Mouse (Mus musculus): ENCODE measurements around the gene Oser1. TPM values are rescaled to one million over a fixed set of nuclear protein-coding genes. Genes with fewer than 3 reads are reported as not detected.

Gene Oser1
- polyA plus RNA-seq, 1 experiment from 2014 or later = 89.2 TPM

GRCm38 (mm10) chr2:163385126-163385525, 39.4 kb downstream of the Oser1 start:
- Histone ChIP-seq H3K9ac (ENCODE audit: low read length) (no peak overlapping the region), H3K36me3 (ENCODE audit: control insufficient read depth, insufficient read depth, low read length) (no peaks in the 10 kb centered on the region), H3K4me3 (ENCODE audit: low read depth, low read length) (no peak overlapping the region), H3K9me3 (ENCODE audit: control insufficient read depth, low read length) (no peaks in the 10 kb centered on the region), H3K4me2 (no peak overlapping the region), H3K4me1 (ENCODE audit: control insufficient read depth, insufficient read depth, low read length) (no peaks in the 10 kb centered on the region), H3K27ac (ENCODE audit: low read depth, low read length) (no peak overlapping the region), H3K27me3 (ENCODE audit: control insufficient read depth, insufficient read depth, low read length) (no peaks in the 10 kb centered on the region)
- 86% methylated on average over 6 of the region's 6 CpGs for WGBS
- no peak for ATAC-seq (ENCODE audit: low FRiP score)
- no peak for DNase-seq (ENCODE audit: low spot score, missing footprints)

- H3K27ac ChIP-seq (ENCODE audit: low read depth, low read length) = no peak overlapping the region
- DNase-seq (ENCODE audit: low spot score, missing footprints) (no peak), ATAC-seq (ENCODE audit: low FRiP score) (no peak)
- no peaks in the 10 kb centered on the region for H3K36me3 ChIP-seq (ENCODE audit: control insufficient read depth, insufficient read depth, low read length)
- H3K9me3 ChIP-seq (ENCODE audit: control insufficient read depth, low read length) = no peaks in the 10 kb centered on the region
- H3K27me3 ChIP-seq (ENCODE audit: control insufficient read depth, insufficient read depth, low read length) = peaks cover 2% of the 10 kb centered on the region; the same call in 1 of the 2 replicates
- WGBS = 89% methylated on average over 8 of the region's 8 CpGs
- H3K9ac ChIP-seq (ENCODE audit: low read length) = no peak overlapping the region
- H3K4me3 ChIP-seq (ENCODE audit: low read depth, low read length) = no peak overlapping the region
- H3K4me1 ChIP-seq (ENCODE audit: control insufficient read depth, insufficient read depth, low read length) = no peaks in the 10 kb centered on the region
- H3K4me2 ChIP-seq = no peak overlapping the region
Observed at GRCm38 (mm10) chr2:163381246-163381645, 43.3 kb downstream of the Oser1 start.

- Histone ChIP-seq H3K27me3 (ENCODE audit: control insufficient read depth, insufficient read depth, low read length) (peaks cover 16% of the 10 kb centered on the region), H3K9me3 (ENCODE audit: control insufficient read depth, low read length) (no peaks in the 10 kb centered on the region), H3K4me3 (ENCODE audit: low read depth, low read length) (no peak overlapping the region), H3K4me1 (ENCODE audit: control insufficient read depth, insufficient read depth, low read length) (no peaks in the 10 kb centered on the region), H3K36me3 (ENCODE audit: control insufficient read depth, insufficient read depth, low read length) (no peaks in the 10 kb centered on the region), H3K9ac (ENCODE audit: low read length) (no peak overlapping the region), H3K27ac (ENCODE audit: low read depth, low read length) (no peak overlapping the region), H3K4me2 (no peak overlapping the region)
- no peak for DNase-seq (ENCODE audit: low spot score, missing footprints)
- WGBS = 78% methylated on average over 5 of the region's 5 CpGs
- no peak for ATAC-seq (ENCODE audit: low FRiP score)
Observed at GRCm38 (mm10) chr2:163379366-163379765, 45.1 kb downstream of the Oser1 start.

GRCm38 (mm10) chr2:163376082-163376481, 48.4 kb downstream of the Oser1 start:
- no peak for DNase-seq (ENCODE audit: low spot score, missing footprints)
- Histone ChIP-seq H3K4me3 (ENCODE audit: low read depth, low read length) (no peak overlapping the region), H3K27me3 (ENCODE audit: control insufficient read depth, insufficient read depth, low read length) (peaks cover 19% of the 10 kb centered on the region), H3K27ac (ENCODE audit: low read depth, low read length) (no peak overlapping the region), H3K36me3 (ENCODE audit: control insufficient read depth, insufficient read depth, low read length) (no peaks in the 10 kb centered on the region), H3K4me1 (ENCODE audit: control insufficient read depth, insufficient read depth, low read length) (no peaks in the 10 kb centered on the region), H3K9me3 (ENCODE audit: control insufficient read depth, low read length) (no peaks in the 10 kb centered on the region), H3K9ac (ENCODE audit: low read length) (no peak overlapping the region), H3K4me2 (no peak overlapping the region)
- no peak for ATAC-seq (ENCODE audit: low FRiP score)
- WGBS = 39% methylated on average over 33 of the region's 33 CpGs

- H3K4me2 ChIP-seq = no peak overlapping the region
- WGBS = 42% methylated on average over 35 of the region's 35 CpGs
Observed at GRCm38 (mm10) chr2:163375468-163375867, 49.0 kb downstream of the Oser1 start.

GRCm38 (mm10) chr2:163372627-163373026, 51.9 kb downstream of the Oser1 start:
- Histone ChIP-seq H3K9me3 (ENCODE audit: control insufficient read depth, low read length) (no peaks in the 10 kb centered on the region), H3K36me3 (ENCODE audit: control insufficient read depth, insufficient read depth, low read length) (no peaks in the 10 kb centered on the region), H3K27ac (ENCODE audit: low read depth, low read length) (no peak overlapping the region), H3K4me1 (ENCODE audit: control insufficient read depth, insufficient read depth, low read length) (no peaks in the 10 kb centered on the region), H3K4me2 (no peak overlapping the region), H3K4me3 (ENCODE audit: low read depth, low read length) (no peak overlapping the region), H3K9ac (ENCODE audit: low read length) (no peak overlapping the region), H3K27me3 (ENCODE audit: control insufficient read depth, insufficient read depth, low read length) (peaks cover 19% of the 10 kb centered on the region)
- WGBS = 85% methylated on average over 1 of the region's 1 CpGs
- no peak for DNase-seq (ENCODE audit: low spot score, missing footprints)
- ATAC-seq (ENCODE audit: low FRiP score) = no peak

More at GRCm38 (mm10) chr2:163375468-163375867, 49.0 kb downstream of the Oser1 start:
- ATAC-seq (ENCODE audit: low FRiP score) (no peak), DNase-seq (ENCODE audit: low spot score, missing footprints) (no peak)
- no peaks in the 10 kb centered on the region for H3K4me1 ChIP-seq (ENCODE audit: control insufficient read depth, insufficient read depth, low read length)
- no peak overlapping the region for H3K4me3 ChIP-seq (ENCODE audit: low read depth, low read length)
- no peak overlapping the region for H3K27ac ChIP-seq (ENCODE audit: low read depth, low read length)
- H3K9me3 ChIP-seq (ENCODE audit: control insufficient read depth, low read length) = no peaks in the 10 kb centered on the region
- peaks cover 19% of the 10 kb centered on the region for H3K27me3 ChIP-seq (ENCODE audit: control insufficient read depth, insufficient read depth, low read length)
- H3K36me3 ChIP-seq (ENCODE audit: control insufficient read depth, insufficient read depth, low read length) = no peaks in the 10 kb centered on the region
- no peak overlapping the region for H3K9ac ChIP-seq (ENCODE audit: low read length)

GRCm38 (mm10) chr2:163370175-163370574, 54.3 kb downstream of the Oser1 start:
- no peaks in the 10 kb centered on the region for H3K4me1 ChIP-seq (ENCODE audit: control insufficient read depth, insufficient read depth, low read length)
- H3K36me3 ChIP-seq (ENCODE audit: control insufficient read depth, insufficient read depth, low read length) = no peaks in the 10 kb centered on the region
- no peak overlapping the region for H3K9ac ChIP-seq (ENCODE audit: low read length)
- no peaks in the 10 kb centered on the region for H3K9me3 ChIP-seq (ENCODE audit: control insufficient read depth, low read length)
- peaks cover 6% of the 10 kb centered on the region for H3K27me3 ChIP-seq (ENCODE audit: control insufficient read depth, insufficient read depth, low read length)
- H3K27ac ChIP-seq (ENCODE audit: low read depth, low read length) = no peak overlapping the region
- 63% methylated on average over 4 of the region's 4 CpGs for WGBS
- DNase-seq (ENCODE audit: low spot score, missing footprints) (no peak), ATAC-seq (ENCODE audit: low FRiP score) (no peak)
- H3K4me3 ChIP-seq (ENCODE audit: low read depth, low read length) = no peak overlapping the region
- H3K4me2 ChIP-seq = no peak overlapping the region

GRCm38 (mm10) chr2:163364785-163365541, 59.5 kb downstream of the Oser1 start:
- no peak overlapping the region for H3K4me2 ChIP-seq
- no peaks in the 10 kb centered on the region for H3K9me3 ChIP-seq (ENCODE audit: control insufficient read depth, low read length)
- no peak overlapping the region for H3K4me3 ChIP-seq (ENCODE audit: low read depth, low read length)
- 83% methylated on average over 18 of the region's 18 CpGs for WGBS
- no peaks in the 10 kb centered on the region for H3K4me1 ChIP-seq (ENCODE audit: control insufficient read depth, insufficient read depth, low read length)
- no peak overlapping the region for H3K9ac ChIP-seq (ENCODE audit: low read length)
- no peak for ATAC-seq (ENCODE audit: low FRiP score)
- DNase-seq (ENCODE audit: low spot score, missing footprints) = no peak
- no peaks in the 10 kb centered on the region for H3K27me3 ChIP-seq (ENCODE audit: control insufficient read depth, insufficient read depth, low read length)
- no peak overlapping the region for H3K27ac ChIP-seq (ENCODE audit: low read depth, low read length)
- no peaks in the 10 kb centered on the region for H3K36me3 ChIP-seq (ENCODE audit: control insufficient read depth, insufficient read depth, low read length)

- WGBS = 85% methylated on average over 12 of the region's 12 CpGs
- Histone ChIP-seq H3K9me3 (ENCODE audit: control insufficient read depth, low read length) (no peaks in the 10 kb centered on the region), H3K36me3 (ENCODE audit: control insufficient read depth, insufficient read depth, low read length) (no peaks in the 10 kb centered on the region), H3K9ac (ENCODE audit: low read length) (no peak overlapping the region), H3K4me1 (ENCODE audit: control insufficient read depth, insufficient read depth, low read length) (no peaks in the 10 kb centered on the region), H3K27me3 (ENCODE audit: control insufficient read depth, insufficient read depth, low read length) (no peaks in the 10 kb centered on the region), H3K27ac (ENCODE audit: low read depth, low read length) (no peak overlapping the region), H3K4me2 (no peak overlapping the region), H3K4me3 (ENCODE audit: low read depth, low read length) (no peak overlapping the region)
- no peak for DNase-seq (ENCODE audit: low spot score, missing footprints)
- ATAC-seq (ENCODE audit: low FRiP score) = no peak
Observed at GRCm38 (mm10) chr2:163362940-163363921, 61.3 kb downstream of the Oser1 start.
